Mouse (Mus musculus) cerebellum, adult 2 months (tissue): ENCODE data around the gene Agtr1a.

Experiments
- CTCF ChIP-seq: fragments of 200-500 bp; IDR thresholded peaks from 2 replicates; pipeline ENCODE4 v1.5.1; 2011; ENCODE audit warnings: low read depth, mild to moderate bottlenecking, control low read depth, low read length, moderate library complexity, borderline replicate concordance; ENCODE audit not compliant: insufficient read depth
- POLR2A ChIP-seq: fragments of 200-500 bp; IDR thresholded peaks from 2 replicates; pipeline ENCODE4 v1.6.1; 2011; ENCODE audit warnings: low read length, control low read depth, borderline replicate concordance; ENCODE audit not compliant: insufficient read depth

- no peak for TF ChIP-seq CTCF
- no peak for TF ChIP-seq POLR2A
Observed at GRCm38 (mm10) chr13:30358456-30359168, 22.4 kb downstream of the Agtr1a start.
